Mouse (Mus musculus) spleen, adult 18-20 months (tissue): ENCODE data around the gene Prom2.

Experiments
- DNase-seq, 2 experiments: peaks; one replicate each; pipeline ENCODE4 v3.0.0; 2022; ENCODE audit warnings: mixed read lengths in 2 of 2

Gene Prom2

DNA sequence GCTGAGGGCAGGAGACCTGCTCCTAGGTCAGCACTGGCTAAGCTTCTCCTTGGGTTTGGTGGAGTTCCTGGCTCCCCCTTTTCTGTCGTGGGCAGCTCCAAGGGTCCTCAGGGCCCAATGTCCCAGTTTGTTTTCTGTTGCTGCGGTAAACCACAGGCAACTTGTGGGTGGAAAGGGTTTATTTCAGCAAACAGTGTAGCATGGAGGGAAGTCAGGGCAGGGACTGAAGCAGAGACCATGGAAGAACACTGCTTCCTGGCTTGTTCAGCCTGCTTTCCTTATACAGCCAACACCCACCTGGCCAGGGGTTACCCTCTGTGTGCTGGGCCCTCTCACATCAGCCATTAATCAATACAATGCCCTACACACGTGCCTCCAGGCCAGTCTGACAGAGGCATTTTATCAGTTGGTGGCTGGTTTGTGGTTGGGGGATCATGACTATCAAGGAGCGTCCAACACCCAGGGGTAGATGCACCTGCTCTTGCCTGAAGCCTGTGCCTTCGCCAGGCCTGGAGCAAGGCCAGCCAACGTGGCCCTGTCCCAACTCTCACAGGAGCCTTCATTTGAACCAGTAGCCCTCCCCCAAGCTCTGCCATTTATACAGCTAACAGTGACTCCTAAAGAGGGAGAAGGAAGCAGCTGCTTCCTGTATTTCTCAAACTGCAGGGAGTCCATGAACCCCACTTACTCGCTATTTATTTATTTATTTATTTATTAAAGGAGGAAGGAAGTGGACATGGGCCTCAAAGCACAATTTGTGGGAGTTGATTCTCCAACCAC, 17.1 kb downstream of the Prom2 start:
- DNase-seq = no peak

DNA sequence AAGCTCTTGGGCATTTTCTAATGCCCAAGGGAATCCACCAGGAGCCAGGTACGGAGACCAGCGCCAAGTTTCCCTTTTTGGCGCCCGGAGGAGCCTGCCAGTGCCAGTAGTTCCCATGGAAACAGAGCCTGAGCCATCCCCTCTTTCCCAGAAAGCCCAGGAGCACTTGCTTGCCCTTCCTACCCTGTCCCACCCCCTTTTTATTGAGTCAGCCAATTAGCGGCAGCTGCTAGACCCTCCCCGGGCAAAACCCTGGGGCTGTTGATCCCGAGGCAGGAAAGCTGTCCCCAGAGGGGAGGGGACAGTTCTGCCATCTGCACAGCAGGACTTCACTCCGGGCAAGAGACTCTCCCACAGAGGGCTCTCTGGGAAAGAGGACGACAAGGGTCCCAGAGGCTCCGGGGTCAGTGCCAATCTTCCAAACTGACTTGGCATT, 19.2 kb downstream of the Prom2 start, which contains the start of gene Kcnip3:
Gene Kcnip3 (minus strand): TSS at position 89 of the 436 bp plus-strand sequence.
- DNase-seq = no peak

DNA sequence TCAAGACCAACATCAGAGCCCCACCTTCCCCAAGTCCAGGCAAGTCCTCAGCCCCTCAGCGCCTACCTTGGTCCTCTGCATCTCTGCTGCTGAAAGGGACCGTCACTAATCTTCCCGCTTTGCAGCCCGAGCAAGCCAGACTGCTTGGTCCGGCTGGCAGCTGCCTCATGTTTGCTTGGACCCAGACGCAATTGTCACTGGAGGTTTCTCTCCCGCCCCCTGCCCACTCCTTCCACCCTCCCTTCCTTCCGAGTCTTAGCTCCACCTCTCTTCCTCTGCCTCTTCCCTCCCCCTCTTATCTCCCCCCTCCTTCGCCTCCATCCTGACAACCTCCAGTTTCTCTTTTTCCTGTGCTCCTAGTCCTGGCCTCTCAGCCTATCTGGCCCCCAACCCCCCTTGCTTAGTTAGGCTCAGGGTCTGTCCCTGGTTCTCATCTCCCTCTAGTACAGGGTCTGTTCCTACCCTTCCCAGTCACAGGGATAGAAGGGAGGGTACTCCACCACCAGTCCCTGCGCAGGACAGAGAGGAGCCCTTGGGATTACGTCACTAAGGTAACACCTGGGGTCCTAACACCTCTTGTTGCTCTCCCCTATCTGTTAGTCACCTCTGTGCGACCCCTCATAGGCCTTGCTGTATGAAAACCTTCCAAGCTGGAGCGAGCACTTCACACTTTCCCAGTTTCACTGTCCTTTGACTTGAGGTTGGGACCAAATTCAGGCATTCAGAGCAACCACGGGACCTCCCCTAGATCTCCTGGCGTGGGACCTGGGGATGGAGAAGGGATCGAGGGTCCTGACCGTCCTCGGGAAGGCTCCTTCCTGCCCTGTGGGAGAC, 19.9 kb downstream of the Prom2 start:
- no peak for DNase-seq

DNA sequence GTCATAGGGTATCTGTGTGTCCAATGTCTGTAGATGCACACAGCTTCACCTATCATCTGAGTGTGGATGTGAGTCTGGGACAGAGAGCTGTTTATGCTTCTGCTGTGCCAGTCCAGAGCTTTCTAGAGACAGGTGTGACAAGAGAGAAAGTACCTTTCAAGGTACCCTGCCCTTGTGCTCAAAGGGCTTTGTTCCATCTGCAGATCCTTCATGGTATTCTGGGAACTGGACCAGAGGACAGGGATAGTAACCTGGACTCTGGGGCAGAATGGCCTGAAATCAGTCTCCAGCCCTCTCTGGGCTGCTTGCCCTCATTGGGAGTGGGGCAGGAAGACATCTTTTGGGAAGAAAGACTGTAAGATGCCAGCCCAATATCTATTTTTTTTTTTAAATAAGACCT, 21.1 kb downstream of the Prom2 start:
- no peak for DNase-seq

DNA sequence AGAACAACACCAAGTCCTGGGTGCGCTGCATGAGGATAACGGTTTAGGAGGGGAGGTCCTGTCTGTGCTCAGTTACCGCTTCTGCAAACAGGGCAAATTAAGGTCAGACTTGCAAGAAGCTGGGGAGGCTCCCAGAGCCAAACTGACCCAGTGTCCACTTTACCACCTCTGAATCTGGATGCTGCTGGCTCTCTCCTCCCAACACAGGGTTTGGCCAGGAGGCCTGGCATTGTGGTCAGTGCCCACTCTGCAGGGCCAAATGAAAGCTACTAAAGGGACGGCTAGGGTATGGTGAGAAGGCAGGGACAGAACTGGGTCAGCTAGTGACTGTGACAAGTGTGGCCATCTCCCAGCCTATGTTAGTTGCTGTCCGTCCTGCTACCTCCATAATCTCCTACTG, 22.0 kb downstream of the Prom2 start:
- no peak for DNase-seq

DNA sequence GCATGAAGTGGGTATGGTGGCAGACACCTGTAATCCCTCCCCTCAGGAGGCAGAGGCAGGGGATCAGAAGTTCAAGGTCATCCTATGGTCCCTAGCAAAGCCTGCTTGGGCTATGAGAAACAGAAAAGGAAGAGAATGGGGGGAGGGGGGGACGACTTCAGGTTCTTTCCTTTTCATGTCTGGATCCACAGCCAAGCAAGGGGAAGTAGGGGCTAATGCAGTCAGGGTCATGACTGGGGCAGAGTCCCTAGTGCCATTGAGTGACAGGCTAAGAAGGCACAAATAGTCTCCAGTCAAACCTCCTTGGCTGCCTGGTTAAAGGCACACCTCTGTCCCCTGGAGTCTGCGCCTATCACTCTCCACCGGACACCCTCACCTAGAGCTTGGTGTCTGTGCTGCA, 22.4 kb downstream of the Prom2 start:
- DNase-seq = no peak

DNA sequence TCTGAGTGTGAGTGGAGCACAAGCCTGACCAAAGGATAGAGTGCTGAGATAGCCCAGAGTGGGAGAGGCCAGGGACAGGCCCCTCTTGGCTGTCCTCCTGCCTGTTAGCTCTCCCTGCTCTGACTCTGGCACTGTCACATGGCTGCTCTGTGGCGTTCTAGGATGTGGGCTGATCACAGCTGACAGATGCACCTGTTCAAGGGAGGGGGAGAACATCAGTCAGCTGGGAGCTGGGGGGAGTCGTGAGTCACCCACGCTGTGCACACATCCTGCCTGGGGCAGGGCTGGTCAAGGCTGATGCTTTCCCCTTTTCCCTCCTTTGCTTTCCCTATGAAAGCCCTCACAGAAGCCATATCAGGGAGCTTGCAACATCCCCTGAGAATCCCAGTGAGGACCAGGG, 23.0 kb downstream of the Prom2 start:
- DNase-seq = no peak

DNA sequence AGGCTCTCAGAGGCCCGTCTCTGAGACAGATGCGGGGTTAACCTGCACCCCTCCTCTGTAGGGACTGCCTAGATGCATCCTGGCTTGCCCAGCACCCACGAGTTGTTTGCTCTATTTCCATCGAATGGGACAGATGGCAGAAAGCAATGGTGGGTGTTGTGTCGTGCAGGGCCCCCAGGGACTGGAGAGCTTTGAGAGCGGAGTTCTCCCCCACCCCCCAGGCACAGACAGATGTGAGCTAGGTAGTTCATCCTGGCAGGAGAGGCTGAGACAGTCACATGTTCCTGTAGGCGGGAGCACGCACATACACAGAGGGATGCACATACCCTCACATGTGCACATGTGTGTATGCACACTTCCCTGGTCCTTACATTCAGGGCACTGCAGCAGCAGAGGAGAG, 24.2 kb downstream of the Prom2 start:
- DNase-seq = no peak

DNA sequence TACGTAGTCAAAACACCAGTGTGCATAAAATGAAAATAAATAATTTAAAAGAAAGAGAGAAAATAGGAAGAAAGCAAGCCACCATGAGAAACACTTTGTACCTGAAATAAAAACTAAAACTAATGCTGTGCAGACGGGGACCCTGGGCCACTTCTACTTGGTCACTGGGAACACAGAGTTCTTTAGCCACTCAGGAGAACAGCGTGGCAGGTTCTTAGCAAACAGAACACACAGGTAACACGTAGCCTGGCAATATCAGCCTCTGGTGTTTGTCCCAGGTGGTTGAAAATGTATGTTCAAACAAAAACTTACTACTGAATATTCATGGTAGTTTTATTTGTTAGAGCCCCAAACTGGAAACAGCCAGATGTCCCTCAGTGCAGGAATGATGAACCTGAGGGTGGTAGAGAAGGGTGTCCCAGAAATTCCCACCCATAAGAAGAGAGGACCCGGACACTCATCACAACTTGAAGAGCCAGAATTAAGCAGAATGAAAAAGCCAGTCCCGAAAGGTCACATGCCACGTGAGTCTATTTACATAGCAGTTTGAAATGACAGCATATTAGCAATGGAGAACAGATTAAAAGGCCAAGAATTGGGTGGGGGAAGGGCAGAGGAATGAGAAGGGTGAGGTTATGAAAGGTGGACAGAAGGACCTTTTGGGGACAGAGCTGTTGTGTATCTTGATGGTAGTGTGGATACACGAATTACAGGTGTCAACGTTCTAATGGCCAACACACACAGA, 26.7 kb downstream of the Prom2 start:
- no peak for DNase-seq

DNA sequence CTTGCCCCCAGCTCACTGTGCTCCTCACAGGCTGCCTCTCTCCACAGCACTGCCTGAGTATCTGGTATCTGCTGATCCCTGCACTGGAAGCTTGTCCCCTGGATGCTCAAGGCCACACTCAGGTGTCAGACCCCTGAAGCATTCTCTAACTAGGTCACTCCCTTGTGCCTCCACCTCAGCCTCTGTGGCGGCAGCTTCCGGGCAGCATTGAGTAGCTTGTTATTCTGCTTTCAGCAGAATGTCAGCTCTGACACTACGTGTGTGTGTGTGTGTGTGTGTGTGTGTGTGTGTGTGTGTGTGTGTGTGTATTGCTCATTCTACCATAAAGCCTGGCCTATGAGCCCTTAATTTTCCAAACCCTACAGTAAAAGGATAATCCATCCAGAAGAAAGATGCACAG, 28.0 kb downstream of the Prom2 start:
- no peak for DNase-seq

DNA sequence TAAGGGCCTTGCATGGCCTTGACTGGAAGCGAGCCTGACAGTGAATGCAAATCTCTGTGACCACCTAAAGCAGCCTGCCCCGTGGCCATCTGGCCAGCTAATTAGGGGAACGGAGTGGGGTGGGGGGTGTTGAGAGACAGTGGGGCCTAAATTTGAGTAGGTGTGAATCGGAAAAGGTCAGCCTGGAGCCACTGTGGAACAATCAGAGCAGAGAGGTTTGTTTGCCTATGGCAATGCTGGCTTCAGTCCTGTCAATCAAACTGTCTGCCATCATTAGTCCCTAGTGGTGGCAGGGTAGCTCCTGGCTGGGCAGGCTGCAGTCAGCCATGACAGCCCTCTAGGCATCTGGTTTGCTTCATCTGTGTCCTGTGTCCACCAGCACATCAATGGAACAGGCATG, 29.8 kb downstream of the Prom2 start:
- no peak for DNase-seq

DNA sequence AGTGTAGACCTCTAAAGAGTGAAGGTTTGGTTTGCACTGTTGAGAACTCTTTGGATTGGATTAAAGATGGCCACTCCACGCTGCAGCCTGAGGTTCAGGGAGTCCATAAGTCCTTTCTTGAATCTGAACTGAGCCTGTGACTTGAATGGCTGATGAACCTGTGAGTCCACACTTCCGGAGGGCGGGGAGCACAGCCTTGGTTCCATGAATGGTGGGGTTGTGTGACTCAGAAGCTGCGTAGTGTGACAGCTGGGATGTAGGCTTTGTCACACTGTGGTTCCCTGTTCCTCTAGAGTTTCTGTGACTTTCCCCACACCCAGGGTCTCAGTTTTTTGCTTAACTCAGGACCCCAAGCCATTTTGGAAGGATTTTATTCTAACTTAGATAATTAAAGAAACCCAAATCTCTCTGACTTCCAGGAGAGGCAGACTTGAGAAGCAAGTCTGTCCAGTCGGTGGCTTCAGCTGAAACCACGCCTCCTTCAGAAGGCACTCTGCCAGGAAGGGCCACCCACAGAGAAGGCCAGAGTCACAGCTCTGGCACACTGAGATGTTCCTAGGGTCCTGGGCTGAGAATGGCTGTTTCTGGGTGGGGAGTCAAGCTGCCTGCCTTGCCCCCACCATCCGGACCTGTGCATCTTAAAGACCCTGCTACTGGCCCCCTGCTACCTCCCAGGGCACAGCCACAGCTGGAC, 33.2 kb downstream of the Prom2 start:
- no peak for DNase-seq

DNA sequence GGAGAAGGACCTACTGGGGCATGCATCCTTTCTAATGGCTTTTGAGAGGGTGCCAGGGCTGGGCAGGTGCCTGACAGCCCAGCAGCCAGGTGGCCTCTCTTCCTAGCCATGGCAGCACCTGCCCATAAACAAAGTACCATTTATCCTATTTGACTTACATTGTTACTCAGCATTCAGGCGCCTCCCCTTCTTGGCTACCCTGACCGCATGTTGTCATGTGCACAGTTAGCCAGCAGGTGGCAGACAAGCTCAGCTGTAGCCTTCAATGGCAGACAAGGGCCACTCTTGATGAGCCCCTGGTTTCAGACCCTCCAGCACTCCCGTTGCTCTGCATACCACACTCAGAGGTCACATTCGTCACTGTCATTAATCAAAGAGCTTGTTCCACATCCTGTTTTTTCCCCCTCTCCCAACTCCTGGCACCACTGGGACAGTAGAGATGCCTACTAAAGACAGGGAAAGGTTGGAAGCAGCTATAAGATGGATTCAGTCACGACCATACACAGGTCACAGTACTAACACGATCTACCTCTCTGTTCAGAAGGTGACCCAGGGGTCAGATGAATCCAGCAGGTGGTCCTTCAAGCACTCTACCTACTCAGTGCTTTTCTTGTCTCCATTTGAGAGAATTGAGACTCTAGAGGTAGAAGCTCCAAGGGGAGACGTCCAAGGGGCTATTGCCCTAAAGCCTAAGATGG, 34.0 kb downstream of the Prom2 start:
- peak; percentile 19 to 64 for DNase-seq

DNA sequence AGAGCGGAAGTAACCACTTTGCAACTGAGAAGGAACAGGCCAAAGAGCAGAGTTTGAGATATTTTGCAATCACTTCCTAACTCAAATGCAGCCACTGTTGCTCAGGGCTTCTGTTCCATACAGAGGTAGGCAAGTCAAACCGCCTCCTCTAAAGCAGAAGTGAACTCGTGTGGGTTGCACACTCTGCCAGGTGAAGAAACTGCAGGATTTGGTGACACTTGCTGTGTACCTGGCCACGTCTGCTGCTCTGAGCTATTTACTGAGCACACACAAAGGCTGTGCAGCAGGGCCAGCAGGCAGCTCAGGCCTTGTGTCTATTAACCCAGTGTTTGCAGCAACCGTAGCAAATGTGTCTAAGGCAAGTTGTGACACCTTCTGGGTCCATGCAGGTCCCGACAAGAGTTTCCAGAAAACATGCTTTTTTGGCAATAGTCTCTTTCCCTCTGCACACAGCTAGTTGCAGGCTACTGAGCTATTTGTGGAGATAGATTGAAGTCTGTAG, 35.1 kb downstream of the Prom2 start:
- DNase-seq = no peak

DNA sequence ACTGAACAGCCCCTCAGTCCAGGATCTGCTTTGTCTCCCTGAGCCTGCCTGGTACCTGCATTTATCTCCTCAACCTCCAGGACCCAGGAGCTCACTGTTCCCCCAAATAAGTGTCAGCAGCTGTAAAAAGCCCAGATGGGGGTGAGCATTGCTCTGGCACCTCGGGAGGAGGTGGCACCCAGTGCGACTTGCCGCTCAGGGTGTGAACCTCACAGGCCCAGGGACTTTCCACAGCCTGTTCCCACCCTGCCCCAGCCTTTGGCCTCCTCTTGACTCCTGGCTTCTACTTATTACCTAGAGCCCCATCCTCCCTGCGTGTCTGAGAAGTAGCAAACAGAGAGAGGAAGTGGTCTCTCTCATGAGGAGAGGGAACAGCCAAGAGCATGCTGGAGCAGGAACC, 36.1 kb downstream of the Prom2 start:
- no peak for DNase-seq

DNA sequence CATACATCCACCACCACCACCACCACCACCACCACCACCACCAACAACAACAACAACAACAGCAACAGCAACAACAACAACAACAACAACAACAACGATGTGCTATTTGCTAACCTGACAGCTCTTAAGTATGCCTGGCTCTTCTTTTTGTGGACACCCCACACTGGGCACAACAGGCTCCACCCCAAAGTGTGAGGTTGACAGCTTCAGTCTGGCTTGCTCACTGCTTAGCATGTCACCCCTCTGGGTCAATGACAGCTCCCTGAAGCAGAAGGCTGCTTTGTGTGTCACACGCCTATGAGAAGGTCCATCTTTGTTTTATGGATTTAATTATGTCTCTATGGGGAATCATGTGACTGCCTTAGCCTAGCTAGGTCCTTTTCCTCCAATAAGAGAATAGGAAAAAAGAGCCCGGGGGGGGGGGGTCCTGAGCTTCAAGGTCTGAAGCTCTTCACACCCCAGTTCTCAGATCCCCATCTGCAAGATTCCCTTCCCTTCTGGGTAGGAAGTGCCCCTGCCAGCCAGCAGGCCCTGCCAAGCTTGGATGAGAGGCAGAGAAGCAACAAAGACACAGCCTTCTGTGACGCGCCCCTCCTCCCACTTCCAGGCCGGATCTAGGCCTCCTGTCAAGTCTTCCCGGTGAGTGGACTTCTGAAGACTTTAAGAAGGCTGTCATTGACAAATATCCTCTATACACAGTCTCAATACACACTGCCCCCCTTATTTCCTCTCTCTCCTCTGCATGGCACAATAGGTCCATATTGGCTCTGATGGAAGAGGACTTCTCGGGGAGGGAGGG, 37.3 kb downstream of the Prom2 start:
- DNase-seq = no peak

DNA sequence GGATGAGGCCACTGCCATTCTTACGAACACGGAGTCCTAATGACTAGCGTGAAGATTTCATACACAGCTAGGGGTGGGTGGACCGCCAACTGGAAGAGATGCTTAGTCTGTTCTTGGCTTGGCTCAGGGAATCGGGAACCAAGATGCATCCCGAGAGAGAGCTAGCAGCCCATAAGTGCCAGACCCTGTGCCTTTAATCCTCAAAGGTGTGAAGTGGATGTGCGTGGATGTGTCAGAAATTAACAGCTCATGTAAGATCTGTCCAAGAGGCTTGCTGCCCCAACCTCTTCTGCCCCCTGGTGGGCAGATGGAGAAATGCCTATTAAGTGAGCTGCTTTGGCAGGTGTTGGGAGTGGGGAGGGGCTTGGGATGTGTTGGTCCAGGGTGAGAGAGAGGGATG, 40.2 kb downstream of the Prom2 start:
- DNase-seq = peak in 1 of 2 experiments; percentile 52

DNA sequence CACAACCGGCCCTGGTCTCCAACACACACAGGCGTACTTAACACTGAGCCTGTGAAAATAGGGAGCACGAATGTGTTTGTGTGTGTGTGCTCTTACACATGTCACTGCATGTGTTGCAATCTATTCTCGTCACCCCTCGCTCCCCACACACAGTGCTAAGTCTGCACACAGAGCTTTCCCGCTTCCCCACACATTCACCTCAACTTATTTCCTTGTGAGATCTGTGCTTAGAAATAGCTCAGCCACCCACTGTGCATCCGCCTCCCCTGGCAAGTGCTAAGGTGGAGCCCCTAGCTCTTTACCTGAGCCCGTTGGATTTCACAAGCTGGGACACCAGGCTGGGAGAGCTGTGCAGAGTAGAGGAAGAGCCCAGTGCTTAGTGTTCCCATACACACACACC, 42.5 kb downstream of the Prom2 start:
- DNase-seq = no peak

DNA sequence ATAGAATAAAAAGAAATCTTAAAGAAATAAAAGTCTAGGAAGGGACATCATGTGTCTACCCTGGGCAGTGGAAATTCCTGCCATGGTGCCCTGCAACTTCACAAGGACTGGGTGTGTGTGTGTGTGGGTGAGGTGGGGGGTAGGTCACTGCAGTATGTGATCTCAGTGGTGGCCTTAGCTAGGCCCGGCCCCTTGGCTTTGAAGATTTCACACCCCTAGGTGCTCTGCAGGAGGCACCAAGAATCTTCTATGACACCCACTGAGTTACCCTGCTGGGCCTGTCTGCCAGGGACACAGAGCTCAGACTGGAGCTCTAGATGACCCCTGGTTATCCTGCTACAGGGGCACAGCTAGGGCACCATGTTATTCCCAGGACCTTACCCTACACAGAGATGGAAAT, 44.9 kb downstream of the Prom2 start:
- DNase-seq = no peak

DNA sequence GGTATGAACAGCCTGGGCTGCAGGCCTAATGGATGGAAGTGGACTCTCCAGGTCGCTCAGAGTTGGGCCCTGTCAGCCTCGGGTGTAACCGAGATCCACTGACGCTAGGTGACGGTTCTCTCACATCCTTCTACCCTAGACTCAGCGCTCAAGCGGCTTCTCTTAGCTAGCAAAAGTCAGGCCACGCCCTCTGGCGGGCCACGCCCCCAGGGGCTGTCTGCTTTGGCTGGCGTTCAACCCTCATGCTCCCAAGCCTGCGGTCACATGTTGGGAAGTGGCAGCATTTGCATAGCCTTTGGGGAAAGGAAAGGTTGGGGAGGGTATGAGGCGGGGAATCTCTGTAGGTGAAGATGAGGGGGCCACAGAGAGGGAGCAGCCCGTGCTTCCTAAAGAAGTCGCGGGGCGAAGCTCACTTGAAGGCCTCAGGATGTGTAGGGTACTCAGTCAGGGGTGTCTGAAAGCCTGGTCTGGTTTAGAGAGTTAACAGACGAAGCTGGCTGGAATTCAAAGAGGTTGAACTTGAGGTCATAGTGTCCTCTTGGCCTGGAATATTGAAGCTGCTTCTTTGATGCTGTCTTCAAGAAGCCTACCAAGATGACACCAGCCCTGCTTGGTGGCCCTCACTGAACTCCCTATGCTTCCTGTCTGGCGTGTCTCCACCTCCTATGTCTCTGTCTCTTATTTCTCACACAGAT, 56.6 kb downstream of the Prom2 start:
- DNase-seq = peak in 1 of 2 experiments; percentile 42
